Mouse (Mus musculus): ENCODE data around the gene Tex33.

- no peak for TF ChIP-seq CTCF (IDR thresholded peaks at IDR 0.05; ENCODE audit: extremely low read depth, insufficient read depth, low read length)
- no peak for TF ChIP-seq POLR2A (IDR thresholded peaks at IDR 0.05; ENCODE audit: extremely low read depth, insufficient read depth, low read length)
Observed at GRCm38 (mm10) chr15:78413083-78413718, 17.5 kb upstream of the Tex33 start.

Measured in cortical plate, adult 2 months (tissue).